Mouse (Mus musculus) heart, adult 2 months (tissue): Measurements from ENCODE around the gene Zfp936. TPM values are rescaled to one million over a fixed set of nuclear protein-coding genes. Genes with fewer than 3 reads are reported as not detected.
"Not testable (repeated sequence)": the region's sequence is repeated elsewhere in the genome, so short reads cannot be mapped to it uniquely, and the experiment has no call there.

Experiments
- DNase-seq, 2 experiments: peaks; one replicate each; pipeline ENCODE4 v3.0.0; 2021
- H3K27ac ChIP-seq: fragments of 200-600 bp; 2 replicates; pipeline ENCODE4 v1.8.1; 2022
- H3K27me3 ChIP-seq: fragments of 200-500 bp; 2 replicates; pipeline ENCODE4 v1.6.1; 2012; ENCODE audit warnings: mild to moderate bottlenecking, low read length, inconsistent platforms, mixed read lengths; ENCODE audit not compliant: control insufficient read depth, insufficient read depth
- H3K36me3 ChIP-seq: fragments of 200-500 bp; 2 replicates; pipeline ENCODE4 v1.6.1; 2012; ENCODE audit warnings: low read length, inconsistent platforms; ENCODE audit not compliant: control insufficient read depth, insufficient read depth
- H3K4me1 ChIP-seq: fragments of 200-500 bp; 2 replicates; pipeline ENCODE4 v1.6.1; 2011; ENCODE audit warnings: low read length; ENCODE audit not compliant: control insufficient read depth, insufficient read depth
- H3K4me3 ChIP-seq: fragments of 200-600 bp; 2 replicates; pipeline ENCODE4 v1.8.1; 2022
- H3K79me2 ChIP-seq: fragments of 200-500 bp; replicated peaks from 2 replicates; pipeline ENCODE4 v1.6.1; 2012; ENCODE audit warnings: mild to moderate bottlenecking, inconsistent platforms, low read length, moderate library complexity, mixed read lengths; ENCODE audit not compliant: control insufficient read depth, insufficient read depth
- H3K9ac ChIP-seq: fragments of 200-500 bp; 2 replicates; pipeline ENCODE4 v1.6.1; 2012; ENCODE audit warnings: low read depth, mild to moderate bottlenecking, control low read depth, inconsistent platforms, low read length, mixed read lengths
- CTCF ChIP-seq: fragments of 200-600 bp; IDR thresholded peaks from 2 replicates; pipeline ENCODE4 v1.8.1; 2022; ENCODE audit warnings: antibody characterized with exemption, mild to moderate bottlenecking, moderate library complexity
- EP300 ChIP-seq: fragments of 200-500 bp; IDR thresholded peaks from 2 replicates; pipeline ENCODE4 v1.6.1; 2011; ENCODE audit warnings: low read depth, low read length, control low read depth; ENCODE audit not compliant: insufficient read depth
- POLR2A ChIP-seq: fragments of 200-500 bp; IDR thresholded peaks from 2 replicates; pipeline ENCODE4 v1.6.1; 2011; ENCODE audit warnings: mild to moderate bottlenecking, low read depth, low read length, control low read depth; ENCODE audit not compliant: insufficient read depth
- WGBS: fragments of 180-500 bp; shearing (Covaris S2); methylation state at CpG from one replicate; pipeline ENCODE4 v1.1.7; 2018; 5-methylcytosine and 5-hydroxymethylcytosine counted together
- intact Hi-C: fragments of 180-260 bp; cut with DNase I; formaldehyde crosslinking; loops from one replicate; pipeline ENCODE4 v1.15.1; 2025
- microRNA-seq, 2 experiments: library from miRNA; unstranded; fragments of <30 nt; microRNA quantifications; one replicate each; pipeline ENCODE4 v1.2.0; 2021
- polyA plus RNA-seq: library from polyadenylated mRNA; depleted of rRNA; stranded (reverse); fragments of >200 nt; gene quantifications from 2 replicates; pipeline ENCODE4 v1.2.3, GENCODE M21; 2012; rRNA removed
- total RNA-seq, 2 experiments: library from RNA; stranded (reverse); gene quantifications; 2 replicates each; pipeline ENCODE4 v1.2.3; 2021

The Zfp936 gene
- total and polyA plus RNA-seq, 3 experiments = not detected

GRCm38 (mm10) chr7:43177003-43177702 is 63.1 kb downstream of the Zfp936 start:
- H3K27me3 ChIP-seq = no peaks in the 10 kb centered on the region
- 78% methylated on average over 14 of the region's 14 CpGs for WGBS
- intact Hi-C loops = no loop called here
- H3K4me1 ChIP-seq = no peaks in the 10 kb centered on the region
- no peak overlapping the region for H3K4me3 ChIP-seq
- no peaks in the 10 kb centered on the region for H3K36me3 ChIP-seq
- H3K9ac ChIP-seq = no peak overlapping the region
- TF ChIP-seq POLR2A (no peak), EP300 (no peak), CTCF (no peak)
- H3K27ac ChIP-seq = no peak overlapping the region
- no peak for DNase-seq
- no peaks in the 10 kb centered on the region for H3K79me2 ChIP-seq

- H3K27ac ChIP-seq, H3K36me3 ChIP-seq, intact Hi-C loops, H3K4me3 ChIP-seq, H3K79me2 ChIP-seq, H3K4me1 ChIP-seq, H3K27me3 ChIP-seq, H3K9ac ChIP-seq: not testable (repeated sequence)
- WGBS = 75% methylated on average over 7 of the region's 7 CpGs
- DNase-seq = peak in 1 of 2 experiments; percentile 17
Measured at GRCm38 (mm10) chr7:43213781-43214180, 99.8 kb downstream of the Zfp936 start.

Small RNAs within 50 kb of the gene (microRNA-seq; reads per million reads assigned to microRNA genes)
- 0 reads per million in 2 experiments for gene Gm22707

Other genes with a start within 250 kb of the Zfp936 start
- gene Gm2381, start 247.0 kb upstream of the Zfp936 start, total RNA-seq = under 1 TPM; 0.08 to 0.11 TPM
- gene Gm2381, start 247.0 kb upstream of the Zfp936 start, polyA plus RNA-seq = not detected in 2 replicates
- not detected for gene Vmn2r63, start 180.4 kb upstream of the Zfp936 start, total RNA-seq
- gene Vmn2r63, start 180.4 kb upstream of the Zfp936 start, polyA plus RNA-seq = not detected in 2 replicates
- gene Gm9268, start 95.5 kb upstream of the Zfp936 start, total RNA-seq = not detected
- not detected in 2 replicates for gene Gm9268, start 95.5 kb upstream of the Zfp936 start, polyA plus RNA-seq
- gene Zfp715, start 199.1 kb downstream of the Zfp936 start, total RNA-seq = 10 to 100 TPM; 11.5 to 15.1 TPM
- gene Zfp715, start 199.1 kb downstream of the Zfp936 start, polyA plus RNA-seq = 6.6 and 11.0 TPM in 2 replicates
- not detected for gene Siglecf, start 237.1 kb downstream of the Zfp936 start, total RNA-seq
- gene Siglecf, start 237.1 kb downstream of the Zfp936 start, polyA plus RNA-seq = 0.14 and 0.20 TPM in 2 replicates